Mouse (Mus musculus): ENCODE results near the gene Ttc34. TPM values are rescaled to one million over a fixed set of nuclear protein-coding genes. Genes with fewer than 3 reads are reported as not detected.

Ttc34 gene
- 0.11 and 0.20 TPM in 2 replicates for polyA plus RNA-seq (2014; fragmentation: Nextera tagmentation; extraction: Ambion mirVana)

DNA sequence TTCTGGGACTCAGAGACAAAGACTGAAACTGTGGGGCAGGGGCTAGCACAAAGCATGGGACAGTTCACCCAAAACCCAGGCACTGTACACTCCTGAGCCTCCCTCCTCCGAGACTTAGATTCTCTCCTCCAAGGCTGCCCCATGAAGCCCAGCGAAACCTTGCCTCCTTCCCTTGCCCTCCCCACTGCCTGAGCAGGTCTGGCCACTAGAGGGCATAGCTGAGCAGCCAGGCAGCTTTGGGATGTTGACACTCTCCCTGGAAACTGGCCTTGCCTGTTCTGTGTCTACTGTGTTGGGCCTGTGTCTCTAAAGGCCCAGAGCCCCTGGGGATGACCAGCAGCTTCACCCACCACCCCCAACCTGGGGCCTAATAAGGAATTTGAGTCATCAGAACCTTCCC lies at the start of gene Ttc34:
TSS of gene Ttc34 (plus strand) at position 290 of the 400 bp plus-strand sequence.
- no peak for ATAC-seq (replicated peaks; ENCODE audit: low FRiP score)
- Histone ChIP-seq H3K4me3 (ENCODE audit: low read depth, low read length) (no peak within 1 kb of the TSS), H3K9me3 (ENCODE audit: control insufficient read depth, low read length) (no peaks in the 10 kb centered on the region), H3K27me3 (ENCODE audit: control insufficient read depth, insufficient read depth, low read length) (peaks cover 28% of the 10 kb centered on the region), H3K9ac (ENCODE audit: low read length) (no peak within 1 kb of the TSS), H3K27ac (ENCODE audit: low read depth, low read length) (no peak within 1 kb of the TSS), H3K36me3 (ENCODE audit: control insufficient read depth, insufficient read depth, low read length) (no peaks in the 10 kb centered on the region), H3K4me2 (ENCODE audit: low read depth, low read length, severe bottlenecking) (no peak within 1 kb of the TSS), H3K4me1 (replicated peaks; ENCODE audit: control insufficient read depth, insufficient read depth, low read length) (0 out of 2 replicates have a peak, but pooled peaks cover 2% of the 10 kb centered on the region)
- peak; percentile 76 for DNase-seq (ENCODE audit: low spot score)
- WGBS: 52% methylated on average over 2 of the region's 2 CpGs

DNA sequence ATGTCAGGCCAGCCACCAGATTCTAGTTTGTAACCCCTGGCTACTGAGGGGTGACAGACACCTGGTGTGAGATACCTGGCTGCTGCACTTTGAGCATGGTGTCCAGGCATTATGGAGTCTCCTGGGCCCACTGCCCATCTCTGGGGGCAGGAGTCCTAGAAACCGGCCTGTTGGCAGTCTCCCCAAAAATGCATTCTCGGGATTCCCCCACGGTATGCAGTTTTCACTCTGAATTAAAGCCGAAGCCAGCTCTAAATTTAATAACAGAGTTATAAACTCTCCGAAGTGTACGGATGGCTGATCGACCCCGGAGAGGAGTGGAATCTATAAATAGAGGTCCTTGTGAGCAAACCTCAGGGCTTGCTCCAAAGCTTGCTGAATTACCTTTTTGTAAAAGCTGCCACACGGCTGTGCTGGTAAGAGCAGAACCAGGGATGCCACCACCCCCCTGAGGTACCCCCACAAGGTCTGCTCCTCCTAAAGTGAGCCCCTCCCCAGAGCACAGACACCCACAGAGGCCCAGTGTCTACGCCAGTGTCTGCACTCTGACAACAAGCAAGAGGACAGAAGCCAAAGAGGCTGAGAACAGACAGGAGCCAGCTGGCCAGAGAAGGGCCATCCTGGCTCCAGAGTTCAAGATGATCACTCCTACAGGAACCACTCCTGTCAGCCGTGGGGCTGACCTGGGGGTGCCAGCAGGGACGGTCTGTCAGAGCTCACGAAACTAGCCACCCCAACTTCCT lies 49.1 kb upstream of the Ttc34 start:
- WGBS: 79% methylated on average over 13 of the region's 13 CpGs
- no peak overlapping the region for H3K4me3 ChIP-seq (ENCODE audit: low read depth, low read length)
- no peak for ATAC-seq (replicated peaks; ENCODE audit: low FRiP score)

DNA sequence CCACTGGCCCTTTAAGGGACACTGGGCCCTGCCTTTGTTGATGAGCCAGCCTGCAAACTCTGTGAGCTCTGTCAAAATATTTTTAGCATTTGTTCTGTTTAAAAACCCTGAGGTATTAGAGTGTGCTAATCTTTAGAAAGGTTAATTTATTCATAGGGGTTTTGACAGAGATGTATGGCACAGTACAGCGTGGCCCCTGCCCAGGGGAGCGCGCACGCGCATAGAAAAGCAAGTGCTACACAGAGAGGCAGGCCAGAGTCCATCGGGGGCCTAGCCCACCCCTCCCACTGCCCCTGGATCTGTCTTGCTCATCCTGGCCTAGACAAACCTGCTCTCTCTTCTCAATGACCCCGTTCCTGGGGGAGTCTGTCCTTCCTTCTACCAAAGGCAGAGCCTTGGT lies 45.4 kb upstream of the Ttc34 start:
- Histone ChIP-seq H3K36me3 (ENCODE audit: control insufficient read depth, insufficient read depth, low read length) (no peaks in the 10 kb centered on the region), H3K27me3 (ENCODE audit: control insufficient read depth, insufficient read depth, low read length) (no peaks in the 10 kb centered on the region), H3K27ac (ENCODE audit: low read depth, low read length) (no peak overlapping the region), H3K4me2 (ENCODE audit: low read depth, low read length, severe bottlenecking) (no peak overlapping the region), H3K9me3 (ENCODE audit: control insufficient read depth, low read length) (no peaks in the 10 kb centered on the region), H3K4me1 (replicated peaks; ENCODE audit: control insufficient read depth, insufficient read depth, low read length) (no peaks in the 10 kb centered on the region), H3K4me3 (ENCODE audit: low read depth, low read length) (no peak overlapping the region), H3K9ac (ENCODE audit: low read length) (no peak overlapping the region)
- 77% methylated on average over 7 of the region's 7 CpGs for WGBS
- DNase-seq (ENCODE audit: low spot score): no peak
- ATAC-seq (replicated peaks; ENCODE audit: low FRiP score): no peak

More for the DNA sequence above, 49.1 kb upstream of the Ttc34 start:
- H3K27ac ChIP-seq (ENCODE audit: low read depth, low read length): no peak overlapping the region
- H3K4me1 ChIP-seq (replicated peaks; ENCODE audit: control insufficient read depth, insufficient read depth, low read length): no peaks in the 10 kb centered on the region
- H3K36me3 ChIP-seq (ENCODE audit: control insufficient read depth, insufficient read depth, low read length): no peaks in the 10 kb centered on the region
- no peak for DNase-seq (ENCODE audit: low spot score)
- no peaks in the 10 kb centered on the region for H3K9me3 ChIP-seq (ENCODE audit: control insufficient read depth, low read length)
- H3K4me2 ChIP-seq (ENCODE audit: low read depth, low read length, severe bottlenecking): no peak overlapping the region
- H3K27me3 ChIP-seq (ENCODE audit: control insufficient read depth, insufficient read depth, low read length): no peaks in the 10 kb centered on the region; the same call in 1 of the 2 replicates
- no peak overlapping the region for H3K9ac ChIP-seq (ENCODE audit: low read length)

DNA sequence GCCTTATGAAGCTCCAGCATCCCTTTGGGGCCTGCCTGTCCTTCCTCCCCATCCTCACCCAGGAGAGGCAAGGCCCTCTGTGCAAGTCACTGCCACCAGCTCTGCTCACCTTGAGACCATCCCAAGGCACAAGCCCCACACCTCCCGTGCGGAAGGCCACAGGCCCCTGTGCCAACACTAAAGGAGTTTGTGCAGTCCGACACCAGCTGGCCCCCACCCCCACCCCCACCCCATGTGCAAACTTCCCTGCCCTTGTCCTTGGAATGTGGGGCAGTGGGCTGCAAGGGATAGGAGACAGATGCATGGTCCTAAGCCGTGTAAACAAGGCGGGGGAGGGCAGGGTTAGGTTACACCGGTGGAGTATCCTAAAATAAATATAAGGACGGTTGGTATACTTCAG lies 43.8 kb upstream of the Ttc34 start:
- 84% methylated on average over 7 of the region's 7 CpGs for WGBS
- no peaks in the 10 kb centered on the region for H3K27me3 ChIP-seq (ENCODE audit: control insufficient read depth, insufficient read depth, low read length)

DNA sequence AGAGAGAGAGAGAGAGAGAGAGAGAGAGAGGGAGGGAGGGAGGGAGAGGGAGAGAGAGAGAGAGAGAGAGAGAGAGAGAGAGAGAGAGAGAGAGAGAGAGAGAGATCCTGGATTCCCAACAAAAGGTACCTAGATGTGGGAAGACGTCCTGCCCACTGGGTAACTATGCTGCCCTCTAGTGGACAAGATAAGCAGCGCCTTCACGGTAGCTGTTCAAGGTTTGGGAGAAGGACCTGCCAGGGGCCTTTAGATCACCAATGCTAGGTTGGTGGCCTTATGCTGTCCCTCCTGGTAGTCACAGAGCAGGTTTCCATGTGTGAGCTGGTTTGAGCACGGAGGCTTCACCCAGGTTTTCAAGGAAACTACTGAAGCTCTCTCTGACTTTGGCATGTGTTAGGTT lies 39.4 kb upstream of the Ttc34 start:
- DNase-seq (ENCODE audit: low spot score) (peak; percentile 81), ATAC-seq (replicated peaks; ENCODE audit: low FRiP score) (no peak)
- Histone ChIP-seq H3K4me2 (ENCODE audit: low read depth, low read length, severe bottlenecking) (no peak overlapping the region), H3K4me3 (ENCODE audit: low read depth, low read length) (no peak overlapping the region), H3K27me3 (ENCODE audit: control insufficient read depth, insufficient read depth, low read length) (peaks cover 12% of the 10 kb centered on the region), H3K9ac (ENCODE audit: low read length) (no peak overlapping the region), H3K4me1 (replicated peaks; ENCODE audit: control insufficient read depth, insufficient read depth, low read length) (peaks cover 10% of the 10 kb centered on the region; the same call in 1 of the 2 replicates), H3K27ac (ENCODE audit: low read depth, low read length) (no peak overlapping the region), H3K9me3 (ENCODE audit: control insufficient read depth, low read length) (no peaks in the 10 kb centered on the region), H3K36me3 (ENCODE audit: control insufficient read depth, insufficient read depth, low read length) (no peaks in the 10 kb centered on the region)
- 6% methylated on average over 4 of the region's 4 CpGs for WGBS

More for the DNA sequence above, 43.8 kb upstream of the Ttc34 start:
- DNase-seq (ENCODE audit: low spot score) (no peak), ATAC-seq (replicated peaks; ENCODE audit: low FRiP score) (no peak)
- Histone ChIP-seq H3K9ac (ENCODE audit: low read length) (no peak overlapping the region), H3K9me3 (ENCODE audit: control insufficient read depth, low read length) (no peaks in the 10 kb centered on the region), H3K4me1 (replicated peaks; ENCODE audit: control insufficient read depth, insufficient read depth, low read length) (no peaks in the 10 kb centered on the region), H3K36me3 (ENCODE audit: control insufficient read depth, insufficient read depth, low read length) (no peaks in the 10 kb centered on the region), H3K4me2 (ENCODE audit: low read depth, low read length, severe bottlenecking) (no peak overlapping the region), H3K4me3 (ENCODE audit: low read depth, low read length) (no peak overlapping the region), H3K27ac (ENCODE audit: low read depth, low read length) (no peak overlapping the region)

DNA sequence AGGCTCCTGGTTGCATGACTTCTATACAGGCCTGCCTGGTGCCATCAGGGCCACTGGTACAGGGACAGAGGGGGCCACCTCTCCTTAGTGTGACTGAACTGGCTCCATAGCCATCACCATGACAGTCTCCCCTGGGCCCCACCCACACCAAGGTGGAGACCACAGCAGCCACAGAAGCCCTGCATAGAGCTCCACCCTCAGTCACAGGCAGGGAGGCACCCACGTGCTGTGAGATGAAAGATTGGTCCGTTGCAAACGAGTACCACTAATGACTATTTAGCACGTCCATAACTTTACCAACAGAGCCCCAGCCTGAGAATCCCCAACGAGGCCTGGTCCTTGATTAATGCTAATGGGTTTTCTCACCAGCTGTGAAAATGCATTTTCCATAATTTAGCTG lies 36.7 kb upstream of the Ttc34 start:
- H3K4me2 ChIP-seq (ENCODE audit: low read depth, low read length, severe bottlenecking): no peak overlapping the region
- DNase-seq (ENCODE audit: low spot score) (no peak), ATAC-seq (replicated peaks; ENCODE audit: low FRiP score) (no peak; the same call in 1 of the 2 replicates)
- no peaks in the 10 kb centered on the region for H3K9me3 ChIP-seq (ENCODE audit: control insufficient read depth, low read length)
- 50% methylated on average over 5 of the region's 5 CpGs for WGBS
- H3K27ac ChIP-seq (ENCODE audit: low read depth, low read length): no peak overlapping the region
- no peaks in the 10 kb centered on the region for H3K36me3 ChIP-seq (ENCODE audit: control insufficient read depth, insufficient read depth, low read length)
- peaks cover 12% of the 10 kb centered on the region for H3K27me3 ChIP-seq (ENCODE audit: control insufficient read depth, insufficient read depth, low read length)
- no peak overlapping the region for H3K4me3 ChIP-seq (ENCODE audit: low read depth, low read length)
- H3K9ac ChIP-seq (ENCODE audit: low read length): no peak overlapping the region
- peaks cover 10% of the 10 kb centered on the region; the same call in 1 of the 2 replicates for H3K4me1 ChIP-seq (replicated peaks; ENCODE audit: control insufficient read depth, insufficient read depth, low read length)

DNA sequence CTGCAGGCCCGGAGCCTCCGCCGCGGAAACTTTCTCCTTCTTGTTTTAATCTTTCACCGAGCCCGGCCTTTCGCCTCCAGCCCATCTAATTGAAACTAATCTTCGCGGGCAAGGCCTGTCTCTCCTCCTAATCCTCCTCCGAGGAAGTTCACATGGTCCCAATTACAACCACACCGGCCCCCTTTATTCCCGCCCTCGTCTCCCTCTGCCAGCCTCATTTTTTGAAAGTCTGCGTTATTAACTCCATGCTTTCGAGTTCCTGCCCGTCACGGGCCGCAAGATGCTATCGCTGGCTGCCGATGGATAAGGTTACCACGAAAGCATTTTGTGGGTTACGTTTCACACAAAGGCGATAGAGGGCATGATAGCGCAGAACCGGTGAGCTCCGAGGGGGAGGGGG lies 35.0 kb upstream of the Ttc34 start:
- H3K4me1 ChIP-seq (replicated peaks; ENCODE audit: control insufficient read depth, insufficient read depth, low read length): peaks cover 10% of the 10 kb centered on the region; the same call in 1 of the 2 replicates
- no peak for ATAC-seq (replicated peaks; ENCODE audit: low FRiP score)
- H3K9ac ChIP-seq (ENCODE audit: low read length): peak overlapping the region; percentile 35
- no peaks in the 10 kb centered on the region for H3K9me3 ChIP-seq (ENCODE audit: control insufficient read depth, low read length)
- peak overlapping the region; percentile 32 for H3K4me2 ChIP-seq (ENCODE audit: low read depth, low read length, severe bottlenecking)
- H3K36me3 ChIP-seq (ENCODE audit: control insufficient read depth, insufficient read depth, low read length): no peaks in the 10 kb centered on the region
- H3K4me3 ChIP-seq (ENCODE audit: low read depth, low read length): no peak overlapping the region
- WGBS: 1% methylated on average over 26 of the region's 26 CpGs
- DNase-seq (ENCODE audit: low spot score): peak; percentile 71
- no peak overlapping the region; the same call in 1 of the 2 replicates for H3K27ac ChIP-seq (ENCODE audit: low read depth, low read length)
- peaks cover 12% of the 10 kb centered on the region for H3K27me3 ChIP-seq (ENCODE audit: control insufficient read depth, insufficient read depth, low read length)

DNA sequence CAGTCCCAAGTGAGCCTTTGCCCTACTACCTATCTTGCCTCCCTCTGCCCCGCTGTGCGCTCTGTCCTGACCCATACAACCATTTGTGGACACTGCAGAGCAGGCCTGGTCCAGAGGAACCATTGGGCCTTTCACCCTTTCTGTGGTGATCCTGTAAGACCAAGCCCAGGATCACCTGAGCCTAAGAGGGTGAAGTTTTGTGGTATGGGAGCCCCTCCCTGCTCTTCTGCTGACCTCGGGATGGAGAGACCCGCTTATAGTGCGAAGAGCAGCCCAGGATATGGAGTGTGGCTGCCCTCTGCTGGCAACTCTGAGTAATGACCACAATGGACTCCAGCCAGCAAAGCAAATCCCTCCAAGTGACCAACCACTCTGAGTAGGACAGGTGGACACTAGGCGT lies 11.6 kb upstream of the Ttc34 start:
- Histone ChIP-seq H3K4me3 (ENCODE audit: low read depth, low read length) (no peak overlapping the region), H3K9ac (ENCODE audit: low read length) (no peak overlapping the region), H3K9me3 (ENCODE audit: control insufficient read depth, low read length) (no peaks in the 10 kb centered on the region), H3K4me2 (ENCODE audit: low read depth, low read length, severe bottlenecking) (no peak overlapping the region), H3K36me3 (ENCODE audit: control insufficient read depth, insufficient read depth, low read length) (no peaks in the 10 kb centered on the region), H3K4me1 (replicated peaks; ENCODE audit: control insufficient read depth, insufficient read depth, low read length) (no peaks in the 10 kb centered on the region), H3K27me3 (ENCODE audit: control insufficient read depth, insufficient read depth, low read length) (peaks cover 2% of the 10 kb centered on the region; the same call in 1 of the 2 replicates), H3K27ac (ENCODE audit: low read depth, low read length) (no peak overlapping the region)
- WGBS: 32% methylated on average over 6 of the region's 6 CpGs
- DNase-seq (ENCODE audit: low spot score): peak; percentile 81
- peak; percentile 42 for ATAC-seq (replicated peaks; ENCODE audit: low FRiP score)

DNA sequence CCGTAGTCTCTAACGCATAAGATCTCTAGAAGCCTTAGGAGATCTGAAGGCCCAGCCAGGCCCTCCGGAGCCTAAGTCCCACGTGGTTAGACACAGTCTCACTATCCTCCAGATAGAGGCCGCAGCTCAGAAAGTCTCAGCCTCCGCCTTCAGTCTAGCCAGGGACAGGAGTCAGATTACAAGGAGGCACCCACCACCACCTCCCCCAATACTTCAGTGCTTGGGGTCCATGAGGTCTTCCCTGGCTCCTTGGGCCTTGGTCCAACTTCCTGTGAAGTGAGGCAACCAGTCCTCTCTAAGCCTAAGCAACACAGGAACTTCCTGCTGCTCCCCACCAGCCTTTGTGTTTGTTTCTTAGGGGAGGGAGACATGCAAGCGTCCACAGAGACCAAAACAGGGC lies 11.0 kb upstream of the Ttc34 start:
- Histone ChIP-seq H3K9ac (ENCODE audit: low read length) (no peak overlapping the region), H3K4me2 (ENCODE audit: low read depth, low read length, severe bottlenecking) (no peak overlapping the region), H3K4me3 (ENCODE audit: low read depth, low read length) (no peak overlapping the region), H3K4me1 (replicated peaks; ENCODE audit: control insufficient read depth, insufficient read depth, low read length) (no peaks in the 10 kb centered on the region), H3K9me3 (ENCODE audit: control insufficient read depth, low read length) (no peaks in the 10 kb centered on the region), H3K27me3 (ENCODE audit: control insufficient read depth, insufficient read depth, low read length) (peaks cover 8% of the 10 kb centered on the region; the same call in 1 of the 2 replicates), H3K36me3 (ENCODE audit: control insufficient read depth, insufficient read depth, low read length) (no peaks in the 10 kb centered on the region), H3K27ac (ENCODE audit: low read depth, low read length) (no peak overlapping the region)
- 57% methylated on average over 7 of the region's 7 CpGs for WGBS
- DNase-seq (ENCODE audit: low spot score) (no peak), ATAC-seq (replicated peaks; ENCODE audit: low FRiP score) (peak; percentile 21; the same call in 1 of the 2 replicates)

All from forebrain, embryonic 11.5 days (tissue).